Mouse (Mus musculus): ENCODE data around the gene Lig4. TPM values are rescaled to one million over a fixed set of nuclear protein-coding genes. Genes with fewer than 3 reads are reported as not detected.

The Lig4 gene
- polyA plus RNA-seq (2016; fragmentation: Nextera tagmentation; extraction: Ambion mirVana), result 7.4 and 8.2 TPM in 2 replicates

DNA sequence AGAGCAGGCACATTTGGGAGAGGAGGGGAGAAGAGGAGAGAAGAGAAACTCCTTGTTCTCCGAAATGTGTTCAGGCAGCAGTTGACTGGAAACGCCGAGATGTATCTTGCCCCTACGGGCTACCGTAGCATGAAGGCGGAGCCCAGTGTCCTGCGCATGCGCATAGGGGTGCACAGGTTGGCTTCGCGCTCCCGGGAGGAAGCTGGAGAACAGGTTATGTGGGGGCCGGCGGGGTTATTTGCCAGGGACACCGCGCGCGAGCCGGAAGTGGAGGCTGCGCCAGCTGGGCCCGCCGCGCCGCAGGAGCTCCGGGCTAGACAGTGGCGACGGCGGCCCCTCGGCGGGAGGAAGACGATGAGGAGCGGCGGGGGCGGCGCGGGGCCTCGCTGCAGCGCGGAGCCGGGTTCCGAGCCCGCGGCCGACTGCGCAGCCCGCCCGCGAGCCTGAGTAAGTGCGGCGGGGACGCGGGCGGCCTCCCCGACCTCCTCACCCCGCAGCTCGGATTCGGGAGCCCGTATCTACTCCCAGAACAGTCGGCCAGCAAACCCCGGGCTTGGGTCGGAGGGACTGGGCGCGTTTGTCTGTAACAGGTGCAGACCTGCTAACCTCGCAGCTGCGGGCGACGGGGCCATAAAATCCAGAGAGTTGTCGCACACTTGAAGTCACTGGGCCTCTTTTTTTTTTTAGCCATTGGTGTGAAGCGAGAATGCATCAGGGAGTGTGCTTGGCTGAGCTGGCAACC is at the start of gene Lig4, which contains the start of gene Abhd13:
TSS of gene Lig4 (minus strand) at position 114 of the 742 bp plus-strand sequence.
TSS of gene Abhd13 (plus strand) at position 135 of the 742 bp plus-strand sequence.
- DNase-seq (ENCODE audit: low spot score), result peak; percentile 97
- Histone ChIP-seq H3K9me3 (replicated peaks) (no peaks in the 10 kb centered on the region), H3K4me1 (peaks cover 41% of the 10 kb centered on the region), H3K36me3 (peaks cover 11% of the 10 kb centered on the region), H3K4me3 (peak within 1 kb of the TSS; percentile 92), H3K27me3 (ENCODE audit: low read depth, poor library complexity, severe bottlenecking) (no peaks in the 10 kb centered on the region), H3K27ac (replicated peaks) (peak within 1 kb of the TSS; percentile 93)
- under 1% methylated on average over 68 of the region's 68 CpGs for WGBS

GRCm38 (mm10) chr8:10017231-10017630 is 39.7 kb upstream of the Lig4 start:
- Histone ChIP-seq H3K4me1 (no peaks in the 10 kb centered on the region), H3K9me3 (replicated peaks) (no peaks in the 10 kb centered on the region), H3K27me3 (ENCODE audit: low read depth, poor library complexity, severe bottlenecking) (no peaks in the 10 kb centered on the region), H3K36me3 (no peaks in the 10 kb centered on the region), H3K27ac (replicated peaks) (no peak overlapping the region), H3K4me3 (no peak overlapping the region)
- DNase-seq (ENCODE audit: low spot score), result no peak
- 94% methylated on average over 3 of the region's 3 CpGs for WGBS

- H3K4me3 ChIP-seq, result no peak overlapping the region
- WGBS, result 77% methylated on average over 1 of the region's 1 CpGs
- no peaks in the 10 kb centered on the region for H3K9me3 ChIP-seq (replicated peaks)
- H3K27me3 ChIP-seq (ENCODE audit: low read depth, poor library complexity, severe bottlenecking), result no peaks in the 10 kb centered on the region
- no peaks in the 10 kb centered on the region for H3K36me3 ChIP-seq
- no peak overlapping the region for H3K27ac ChIP-seq (replicated peaks)
- DNase-seq (ENCODE audit: low spot score), result no peak
- H3K4me1 ChIP-seq, result no peaks in the 10 kb centered on the region
Observed at GRCm38 (mm10) chr8:10016252-10016651, 38.8 kb upstream of the Lig4 start.

DNA sequence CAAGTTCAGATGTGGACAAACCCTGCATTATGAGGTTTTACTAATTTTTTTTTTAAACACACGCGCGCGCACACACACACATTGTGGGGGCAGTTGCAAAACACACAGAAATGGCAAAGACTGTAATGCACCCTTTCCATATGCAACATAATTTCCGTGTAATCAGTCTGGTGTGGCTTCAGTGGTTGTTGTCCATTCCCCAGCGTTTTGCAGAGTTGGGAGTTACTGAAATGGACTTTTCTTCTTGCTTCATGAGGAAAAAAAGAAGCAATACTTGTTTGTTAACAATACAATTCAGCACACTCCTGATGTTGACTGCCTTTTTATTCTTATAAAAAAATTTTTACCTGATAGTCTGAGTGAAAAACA is 30.2 kb upstream of the Lig4 start:
- no peak overlapping the region for H3K27ac ChIP-seq (replicated peaks)
- DNase-seq (ENCODE audit: low spot score), result no peak
- peaks cover 36% of the 10 kb centered on the region for H3K27me3 ChIP-seq (ENCODE audit: low read depth, poor library complexity, severe bottlenecking)
- peak overlapping the region; percentile 60 for H3K4me3 ChIP-seq
- no peaks in the 10 kb centered on the region for H3K9me3 ChIP-seq (replicated peaks)
- peaks cover 17% of the 10 kb centered on the region for H3K4me1 ChIP-seq
- no peaks in the 10 kb centered on the region for H3K36me3 ChIP-seq
- WGBS, result 42% methylated on average over 6 of the region's 6 CpGs

- peak overlapping the region; percentile 60 for H3K4me3 ChIP-seq
- 6% methylated on average over 29 of the region's 29 CpGs for WGBS
- no peaks in the 10 kb centered on the region for H3K36me3 ChIP-seq
- H3K27me3 ChIP-seq (ENCODE audit: low read depth, poor library complexity, severe bottlenecking), result peaks cover 36% of the 10 kb centered on the region
- H3K9me3 ChIP-seq (replicated peaks), result no peaks in the 10 kb centered on the region
- peak; percentile 51 for DNase-seq (ENCODE audit: low spot score)
- peaks cover 17% of the 10 kb centered on the region for H3K4me1 ChIP-seq
- peak overlapping the region; percentile 65 for H3K27ac ChIP-seq (replicated peaks)
Observed at GRCm38 (mm10) chr8:10006986-10007659, 29.6 kb upstream of the Lig4 start.

GRCm38 (mm10) chr8:10006156-10006985 is 28.9 kb upstream of the Lig4 start, which contains the start of gene Tnfsf13b:
Gene Tnfsf13b (plus strand): TSS chr8:10006467.
- H3K27ac ChIP-seq (replicated peaks), result peak within 1 kb of the TSS; percentile 65
- peaks cover 36% of the 10 kb centered on the region for H3K27me3 ChIP-seq (ENCODE audit: low read depth, poor library complexity, severe bottlenecking)
- peaks cover 17% of the 10 kb centered on the region for H3K4me1 ChIP-seq
- no peaks in the 10 kb centered on the region for H3K9me3 ChIP-seq (replicated peaks)
- no peak for DNase-seq (ENCODE audit: low spot score)
- peak within 1 kb of the TSS; percentile 60 for H3K4me3 ChIP-seq
- H3K36me3 ChIP-seq, result no peaks in the 10 kb centered on the region
- WGBS, result 80% methylated on average over 16 of the region's 16 CpGs

DNA sequence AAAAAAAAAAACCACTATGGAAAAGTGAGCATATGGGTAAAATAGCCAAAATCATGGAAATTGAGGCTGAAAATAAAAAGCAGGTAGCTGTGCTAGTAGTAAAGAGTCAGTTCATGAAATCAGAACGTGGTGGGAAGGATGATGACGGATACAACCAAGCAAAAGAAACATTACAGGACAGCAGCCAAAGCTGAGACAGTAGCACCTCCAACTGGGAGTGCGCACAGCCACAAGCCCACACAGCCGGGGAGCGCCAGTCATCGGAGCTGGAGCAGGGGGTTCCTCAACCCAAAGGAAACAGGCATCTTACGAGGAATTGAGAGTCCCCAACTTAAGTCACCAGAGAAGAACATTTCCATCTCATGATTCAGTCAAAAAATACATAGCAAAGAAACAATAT is 26.6 kb upstream of the Lig4 start:
- DNase-seq (ENCODE audit: low spot score), result no peak
- WGBS, result 81% methylated on average over 7 of the region's 7 CpGs
- Histone ChIP-seq H3K4me1 (peaks cover 16% of the 10 kb centered on the region), H3K27me3 (ENCODE audit: low read depth, poor library complexity, severe bottlenecking) (peaks cover 36% of the 10 kb centered on the region), H3K36me3 (no peaks in the 10 kb centered on the region), H3K9me3 (replicated peaks) (no peaks in the 10 kb centered on the region), H3K27ac (replicated peaks) (no peak overlapping the region), H3K4me3 (no peak overlapping the region)

DNA sequence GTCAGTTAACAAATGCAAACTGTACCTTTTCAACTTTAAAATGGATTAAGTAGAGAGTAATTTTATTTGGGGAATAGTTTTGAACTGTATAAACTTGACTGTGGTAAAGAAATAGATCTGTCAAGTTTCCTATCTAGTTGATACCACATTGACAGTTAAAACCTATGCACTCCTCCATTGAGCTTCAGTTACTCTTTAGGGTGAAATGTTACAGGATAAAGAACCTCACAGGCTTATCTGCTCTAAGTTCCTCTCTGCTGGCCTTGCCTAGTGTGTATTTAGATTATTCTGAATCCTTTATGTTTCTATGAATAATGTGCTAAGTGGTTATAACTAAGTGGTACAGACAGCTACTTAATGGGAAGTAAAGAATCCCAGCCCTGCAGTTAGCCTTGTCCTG is 2.7 kb upstream of the Lig4 start:
- no peaks in the 10 kb centered on the region for H3K27me3 ChIP-seq (ENCODE audit: low read depth, poor library complexity, severe bottlenecking)
- H3K4me1 ChIP-seq, result peaks cover 36% of the 10 kb centered on the region
- H3K27ac ChIP-seq (replicated peaks), result no peak overlapping the region
- no peak for DNase-seq (ENCODE audit: low spot score)
- H3K36me3 ChIP-seq, result peaks cover 16% of the 10 kb centered on the region
- no peaks in the 10 kb centered on the region for H3K9me3 ChIP-seq (replicated peaks)
- no peak overlapping the region for H3K4me3 ChIP-seq

DNA sequence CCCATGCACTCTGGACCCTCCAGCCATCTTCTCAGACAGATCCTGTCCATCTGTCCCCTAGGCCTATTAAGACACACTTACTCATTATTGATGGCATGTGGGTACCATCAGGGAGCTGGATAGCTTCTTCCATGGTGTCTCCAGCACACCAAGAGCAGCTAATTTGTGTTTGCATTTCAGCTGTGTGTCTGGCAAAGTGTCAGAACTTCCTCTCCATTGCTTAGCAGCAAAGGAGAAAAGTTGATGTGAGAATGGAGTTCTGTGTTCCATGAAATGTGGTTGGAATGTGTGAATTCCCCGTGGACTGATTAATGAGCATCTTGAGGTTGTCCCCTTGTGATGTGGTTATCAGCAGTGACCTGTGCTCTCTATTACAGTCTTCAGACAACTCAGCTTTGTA is 2.3 kb upstream of the Lig4 start:
- H3K9me3 ChIP-seq (replicated peaks), result no peaks in the 10 kb centered on the region
- H3K4me1 ChIP-seq, result peaks cover 40% of the 10 kb centered on the region
- DNase-seq (ENCODE audit: low spot score), result no peak
- WGBS, result 88% methylated on average over 1 of the region's 1 CpGs
- H3K27me3 ChIP-seq (ENCODE audit: low read depth, poor library complexity, severe bottlenecking), result no peaks in the 10 kb centered on the region
- H3K4me3 ChIP-seq, result no peak overlapping the region
- peaks cover 16% of the 10 kb centered on the region for H3K36me3 ChIP-seq
- no peak overlapping the region for H3K27ac ChIP-seq (replicated peaks)

GRCm38 (mm10) chr8:9978475-9979230 is 1.2 kb upstream of the Lig4 start:
- H3K36me3 ChIP-seq, result peaks cover 10% of the 10 kb centered on the region
- H3K27ac ChIP-seq (replicated peaks), result peak overlapping the region; percentile 93
- H3K9me3 ChIP-seq (replicated peaks), result no peaks in the 10 kb centered on the region
- H3K27me3 ChIP-seq (ENCODE audit: low read depth, poor library complexity, severe bottlenecking), result no peaks in the 10 kb centered on the region
- 65% methylated on average over 18 of the region's 18 CpGs for WGBS
- H3K4me1 ChIP-seq, result peaks cover 41% of the 10 kb centered on the region
- DNase-seq (ENCODE audit: low spot score), result no peak
- H3K4me3 ChIP-seq, result peak overlapping the region; percentile 92

DNA sequence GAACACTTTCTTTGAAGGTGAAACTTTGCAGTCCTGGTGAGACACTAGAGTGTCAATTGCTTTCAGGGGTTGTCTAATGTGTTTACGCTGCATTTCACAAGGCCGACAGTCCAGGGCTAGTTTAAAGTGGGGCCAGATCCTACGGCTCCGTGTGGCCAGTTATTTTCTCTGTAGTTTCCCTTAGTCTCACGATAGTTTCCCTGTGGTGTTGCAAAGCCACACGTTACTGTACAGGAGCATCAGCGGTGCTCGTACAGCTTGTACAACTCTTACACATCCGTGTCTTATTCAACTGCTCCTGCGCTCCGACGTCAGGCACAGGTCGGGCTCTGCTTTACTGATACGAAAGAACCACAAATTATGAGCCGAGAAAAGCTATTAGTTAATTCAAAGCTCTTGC is 470 bp downstream of the Lig4 start:
- H3K36me3 ChIP-seq, result peaks cover 17% of the 10 kb centered on the region
- no peaks in the 10 kb centered on the region for H3K27me3 ChIP-seq (ENCODE audit: low read depth, poor library complexity, severe bottlenecking)
- DNase-seq (ENCODE audit: low spot score), result peak; percentile 12
- peak overlapping the region; percentile 93 for H3K27ac ChIP-seq (replicated peaks)
- no peaks in the 10 kb centered on the region for H3K9me3 ChIP-seq (replicated peaks)
- 44% methylated on average over 15 of the region's 15 CpGs for whole genome bisulfite sequencing
- peak overlapping the region; percentile 92 for H3K4me3 ChIP-seq
- H3K4me1 ChIP-seq, result peaks cover 41% of the 10 kb centered on the region

Data from midbrain, embryonic 10.5 days (tissue).